Mouse (Mus musculus) ES-E14 (cell line): Measurements from ENCODE around the gene Fry.

Source experiments
- CHD2 ChIP-seq: IDR thresholded peaks from 2 replicates; pipeline ENCODE4 v1.6.1; 2014; ENCODE audit warnings: mild to moderate bottlenecking, low read depth, low read length, inconsistent platforms
- HCFC1 ChIP-seq: IDR thresholded peaks from 2 replicates; pipeline ENCODE4 v1.6.1; 2012; ENCODE audit warnings: low read length, inconsistent platforms, borderline replicate concordance; ENCODE audit not compliant: insufficient read depth
- MAFK ChIP-seq: IDR thresholded peaks from 2 replicates; pipeline ENCODE4 v1.6.1; 2014; ENCODE audit warnings: mild to moderate bottlenecking, low read depth, low read length, inconsistent platforms; ENCODE audit not compliant: insufficient read depth
- ZNF384 ChIP-seq: IDR thresholded peaks from 2 replicates; pipeline ENCODE4 v1.6.1; 2012; ENCODE audit warnings: low read depth, low read length, inconsistent platforms

GRCm38 (mm10) chr5:150333328-150333731 is 214.9 kb downstream of the Fry start:
- TF ChIP-seq ZNF384 (no peak), MAFK (no peak), HCFC1 (no peak), CHD2 (no peak)
